Mouse (Mus musculus): ENCODE results near the gene Gm11555. TPM values are rescaled to one million over a fixed set of nuclear protein-coding genes. Genes with fewer than 3 reads are reported as not detected.
"Not testable (repeated sequence)": the region's sequence is repeated elsewhere in the genome, so short reads cannot be mapped to it uniquely, and the experiment has no call there.

Gm11555 gene
- total RNA-seq (2021): not detected in 2 replicates
- long read RNA-seq: 0 reads

- no peak for DNase-seq
Observed at GRCm38 (mm10) chr11:99650136-99650535, at the start of gene Gm11555. TSS of gene Gm11555 (minus strand) at chr11:99650236.

GRCm38 (mm10) chr11:99690463-99690862 lies 40.4 kb upstream of the Gm11555 start, which contains the start of gene Gm14190:
TSS of gene Gm14190 (minus strand) at chr11:99690740.
- no peak for DNase-seq

DNA sequence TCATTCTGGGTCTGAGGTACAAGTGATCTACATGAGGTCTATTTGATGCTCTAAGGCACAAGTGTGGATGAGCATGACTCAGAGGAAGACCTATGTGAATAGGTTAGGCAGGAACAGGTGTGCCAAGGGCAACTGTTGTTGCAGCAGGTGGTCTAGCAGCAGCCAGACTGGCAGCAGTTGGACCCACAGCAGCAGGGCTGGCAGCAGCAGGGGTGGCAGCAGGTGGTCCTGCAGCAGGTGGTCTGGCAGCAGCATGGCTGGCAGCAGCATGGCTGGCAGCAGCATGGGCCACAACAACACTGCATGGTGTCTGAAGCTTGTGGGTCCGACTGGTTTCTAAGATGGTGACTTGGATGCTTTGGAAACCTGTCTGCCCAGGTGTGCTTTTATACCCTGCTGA lies 35.2 kb upstream of the Gm11555 start:
- DNase-seq: not testable (repeated sequence)

DNA sequence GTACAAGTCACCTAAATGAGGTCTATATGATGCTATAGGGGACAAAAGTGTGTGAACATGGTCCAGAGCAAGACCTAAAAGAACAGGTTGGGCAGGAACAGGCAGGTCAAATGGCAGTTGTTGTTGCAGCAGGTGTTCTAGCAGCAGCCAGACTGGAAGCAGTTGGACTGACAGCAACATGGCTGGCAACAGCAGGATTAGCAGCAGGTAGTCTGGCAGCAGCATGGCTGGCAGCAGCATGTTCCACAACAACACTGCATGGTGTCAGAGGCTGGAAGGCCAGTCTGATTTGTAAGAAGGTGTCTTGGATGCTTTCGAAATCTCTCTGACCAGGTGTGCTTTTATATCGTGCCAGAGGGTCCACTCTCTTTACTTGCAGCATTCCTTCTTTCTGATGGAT lies 33.4 kb upstream of the Gm11555 start:
- DNase-seq: no peak

DNA sequence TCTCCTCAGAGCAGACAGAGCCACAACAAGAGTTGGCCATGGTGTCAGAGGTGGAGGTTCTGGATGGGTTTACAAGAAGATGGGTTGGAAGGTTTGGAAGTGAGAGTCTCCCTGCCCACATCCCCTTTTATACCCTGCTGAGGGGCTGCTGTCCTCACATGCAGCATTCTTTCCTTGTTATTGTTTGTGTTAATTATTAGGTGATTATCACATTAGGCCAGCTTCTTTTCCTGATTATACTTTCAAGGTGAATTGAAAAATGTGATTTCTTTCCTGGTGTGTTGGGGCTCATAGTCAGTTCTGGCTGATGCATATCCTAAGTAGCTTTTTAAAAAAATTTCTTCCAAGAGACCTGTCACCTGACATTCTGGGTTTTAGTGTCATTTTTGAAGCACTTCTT lies 15.8 kb upstream of the Gm11555 start, which contains the start of gene Krtap4-6:
Gene Krtap4-6, minus strand, starts transcription at position 101 of the 400 bp plus-strand sequence.
- no peak for DNase-seq

GRCm38 (mm10) chr11:99662802-99663201 lies 12.8 kb upstream of the Gm11555 start:
- DNase-seq: no peak

DNA sequence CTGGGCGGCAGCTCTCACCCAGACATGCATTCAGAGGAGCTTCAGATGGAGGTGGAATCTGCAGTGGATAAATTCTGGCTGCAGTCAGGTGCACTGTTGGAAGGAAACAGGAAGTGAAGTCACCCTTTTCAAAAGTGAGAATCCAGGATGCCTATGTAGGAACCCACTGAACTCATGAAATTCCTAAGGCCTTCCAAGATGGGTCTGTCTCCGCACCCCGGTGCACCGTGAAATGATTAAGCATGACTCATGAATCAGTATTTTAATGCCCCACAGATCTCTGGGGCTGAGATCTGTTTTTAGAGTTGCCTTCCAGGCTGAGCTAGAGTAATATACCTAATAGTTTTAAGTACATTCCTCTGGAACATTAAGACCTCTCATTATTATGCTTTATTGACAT lies 9.2 kb upstream of the Gm11555 start:
- no peak for DNase-seq

GRCm38 (mm10) chr11:99658467-99659010 lies 8.5 kb upstream of the Gm11555 start, which contains the start of gene Gm11563:
TSS of gene Gm11563 (minus strand) at chr11:99658960.
- not testable (repeated sequence) for DNase-seq

GRCm38 (mm10) chr11:99657051-99657450 lies 7.0 kb upstream of the Gm11555 start:
- no peak for DNase-seq

- no peak for DNase-seq
Observed at GRCm38 (mm10) chr11:99646444-99646843, 3.6 kb downstream of the Gm11555 start.

- DNase-seq: no peak
Observed at GRCm38 (mm10) chr11:99644351-99644750, 5.7 kb downstream of the Gm11555 start.

DNA sequence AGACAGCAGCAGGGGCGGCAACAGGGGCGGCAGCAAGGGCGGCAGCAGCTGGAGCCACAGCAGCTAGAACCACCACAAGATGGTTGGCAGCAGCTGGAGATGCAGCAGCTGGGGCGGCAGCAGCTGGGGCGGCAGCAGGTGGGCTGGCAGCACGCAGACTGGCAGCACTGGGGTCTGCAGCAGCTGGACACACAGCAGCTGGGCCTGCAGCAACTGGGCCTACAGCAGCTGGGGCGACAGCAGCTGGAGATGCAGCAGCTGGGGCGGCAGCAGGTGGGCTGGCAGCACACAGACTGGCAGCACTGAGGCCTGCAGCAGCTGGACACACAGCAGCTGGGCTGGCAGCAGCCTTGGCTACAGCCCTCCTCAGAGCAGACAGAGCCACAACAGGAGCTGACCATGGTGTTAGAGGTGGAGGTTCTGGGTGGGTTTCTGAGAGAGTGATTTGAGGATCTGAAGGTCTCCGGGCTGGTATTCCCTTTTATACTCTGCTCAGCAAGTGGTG lies 6.3 kb downstream of the Gm11555 start, which contains the start of gene Krtap4-7:
Gene Krtap4-7, minus strand, starts transcription at position 455 of the 505 bp plus-strand sequence.
- DNase-seq: not testable (repeated sequence)

- no peak for DNase-seq
Observed at GRCm38 (mm10) chr11:99640926-99641325, 9.1 kb downstream of the Gm11555 start.

DNA sequence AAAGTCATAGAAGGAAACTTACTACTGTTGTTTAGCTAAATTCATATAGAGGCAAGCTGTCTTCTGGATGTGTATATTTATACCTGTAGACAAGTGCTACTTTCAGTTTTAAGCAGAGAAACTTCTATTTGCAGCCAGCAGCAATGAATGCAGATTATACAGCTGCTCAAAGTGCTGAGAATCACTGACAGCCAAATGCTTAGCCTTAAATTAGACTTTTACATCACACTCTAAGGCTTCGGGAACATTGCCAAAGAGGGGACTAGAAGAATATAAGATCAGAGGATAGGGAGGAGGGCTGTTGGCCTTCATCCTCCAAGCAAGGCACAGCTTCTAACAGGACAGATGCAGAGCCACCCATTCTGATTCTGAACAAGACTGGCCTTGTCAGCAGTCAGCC lies 12.9 kb downstream of the Gm11555 start:
- DNase-seq: no peak

- no peak for DNase-seq
Observed at GRCm38 (mm10) chr11:99634653-99635134, 15.3 kb downstream of the Gm11555 start, which contains the start of gene Krtap4-2. TSS of gene Krtap4-2 (minus strand) at chr11:99635084.

DNA sequence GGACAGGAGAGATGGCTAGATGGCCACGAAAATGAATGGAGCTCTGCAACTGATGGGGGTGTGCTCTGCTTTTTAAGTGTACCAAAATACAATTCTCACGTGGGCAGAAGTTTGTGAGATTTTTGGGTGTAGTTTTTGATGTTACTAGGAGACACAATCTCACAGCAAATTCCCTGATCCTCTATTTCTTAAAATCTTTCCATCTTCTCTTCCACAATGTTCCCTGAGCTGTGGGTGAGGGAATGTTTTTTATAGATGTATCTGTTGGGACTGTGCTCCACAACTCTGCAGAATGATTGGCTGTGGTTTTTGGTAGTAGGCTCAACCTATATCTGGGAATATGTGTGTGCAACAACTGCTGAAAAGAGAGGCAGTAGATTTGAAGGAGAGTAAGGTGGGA lies 16.7 kb downstream of the Gm11555 start:
- DNase-seq: no peak

DNA sequence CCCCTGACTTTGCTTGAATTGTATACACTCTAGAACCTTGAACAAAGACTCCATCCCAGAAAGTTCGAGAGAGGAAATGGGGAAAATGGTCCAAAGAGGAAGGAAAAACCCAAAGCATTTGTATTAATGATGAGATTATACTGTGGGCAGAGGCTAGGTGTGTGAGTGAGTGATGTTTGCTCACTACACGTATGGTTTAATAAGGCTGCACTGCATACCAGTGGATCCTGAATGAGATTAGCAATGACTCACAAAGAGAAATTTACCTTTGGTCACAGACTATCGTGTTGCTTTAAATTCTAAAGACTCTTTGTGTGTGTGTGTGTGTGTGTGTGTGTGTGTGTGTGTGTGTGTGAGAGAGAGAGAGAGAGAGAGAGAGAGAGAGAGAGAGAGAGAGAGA lies 19.1 kb downstream of the Gm11555 start:
- no peak for DNase-seq

GRCm38 (mm10) chr11:99628138-99628537 lies 21.9 kb downstream of the Gm11555 start, which contains the start of gene Krtap4-1:
TSS of gene Krtap4-1 (minus strand) at chr11:99628238.
- no peak for DNase-seq

DNA sequence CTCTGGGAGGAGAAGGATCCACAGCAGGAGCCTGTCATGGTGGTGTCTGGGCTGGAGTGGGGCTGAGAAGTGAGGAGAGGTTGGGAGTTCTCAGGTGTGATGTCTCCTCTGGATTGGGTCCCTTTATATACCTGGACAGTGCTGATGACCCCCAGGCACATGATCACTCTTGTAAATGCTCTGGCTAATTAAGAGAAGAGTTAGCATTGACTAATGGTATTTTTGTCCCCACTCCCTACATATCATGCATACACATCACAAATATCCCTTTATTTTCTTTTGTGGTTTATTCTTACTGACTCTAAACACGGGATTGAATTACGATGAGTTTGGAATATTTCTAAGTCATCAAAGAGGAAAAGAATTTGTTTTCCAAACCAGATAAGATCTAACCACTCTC lies 29.7 kb downstream of the Gm11555 start, which contains the start of gene Gm11562:
Gene Gm11562, minus strand, starts transcription at position 101 of the 400 bp plus-strand sequence.
- DNase-seq: no peak

GRCm38 (mm10) chr11:99614796-99615363 lies 35.2 kb downstream of the Gm11555 start, which contains the start of gene Krtap2-4:
TSS of gene Krtap2-4 (minus strand) at chr11:99614846.
- no peak for DNase-seq

DNA sequence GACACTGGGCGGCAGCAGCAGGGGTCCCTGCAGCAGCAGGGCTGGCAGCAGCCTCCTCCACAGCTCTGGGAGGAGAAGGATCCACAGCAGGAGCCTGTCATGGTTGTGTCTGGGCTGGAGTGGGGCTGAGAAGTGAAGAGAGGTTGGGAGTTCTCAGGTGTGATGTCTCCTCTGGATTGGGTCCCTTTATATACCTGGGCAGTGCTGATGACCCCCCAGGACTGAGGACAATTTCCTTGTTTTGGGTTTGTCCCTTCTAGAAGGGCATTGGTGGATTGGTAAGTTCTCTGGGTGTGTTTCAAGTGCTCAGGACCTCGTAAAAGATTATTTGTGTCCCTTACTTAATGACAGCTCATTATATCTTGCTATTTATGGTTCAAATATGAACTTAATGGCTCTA lies 39.9 kb downstream of the Gm11555 start, which contains the start of gene Gm11937:
Gene Gm11937, minus strand, starts transcription at position 101 of the 400 bp plus-strand sequence.
- not testable (repeated sequence) for DNase-seq

- no peak for DNase-seq
Observed at GRCm38 (mm10) chr11:99609126-99609525, 40.9 kb downstream of the Gm11555 start.

GRCm38 (mm10) chr11:99603208-99603607 lies 46.8 kb downstream of the Gm11555 start, which contains the start of gene Gm11938:
TSS of gene Gm11938 (minus strand) at chr11:99603308.
- DNase-seq: not testable (repeated sequence)

All from adrenal gland, postnatal 25 days (tissue).